In genomic region chr2:170895096-170895495, GRCm38 (mm10) we compare ENCODE assay signal across 17 mouse cellular contexts.
A peak's percentile ranks its signal among the peaks of the same experiment; 100 is the strongest.
DNase-seq lines count a peak whose midpoint lies in the region; ATAC-seq lines count a peak whose summit lies in the region.
"Had no signal": no experiment of that assay in that cellular context is flagged by ENCODE, and none has a peak within 500 bp of the region (broad histone marks: within the 10 kb centered on the region; RNA-seq: fewer than 3 reads in every experiment).

No protein-coding gene starts in this region.

- no peak for DNase-seq in frontal cortex, postnatal 10 days (ENCODE audit: low spot score in 2 of 2)
- DNase-seq in left cerebral cortex, postnatal 10 days (ENCODE audit: extremely low spot score in 1 of 2, low spot score in 2 of 2): peak; percentile 22 to 61
- no peak for DNase-seq in left cerebral cortex, adult 11 months (ENCODE audit: low spot score)
- DNase-seq in right cerebral cortex, adult 2 months (ENCODE audit: low spot score in 2 of 2): peak; percentile 42 to 54
- DNase-seq in cerebellum, adult 9-11 months: no peak
- no peak for DNase-seq in cerebellum, postnatal 10 days
- DNase-seq: adrenal gland, postnatal 36 days; B cell, adult 2 months; cerebellum, adult 2 months; gastrocnemius, postnatal 36 days; kidney, adult 18-20 months; kidney, postnatal 10 days; lung, adult 18-20 months; spleen, adult 18-20 months; thymus, postnatal 36 days had no signal

- intact Hi-C loops in left cerebral cortex, postnatal 10 days (cut with DNase I): no loop called here

- peak; percentile 98 for ATAC-seq in frontal cortex, adult (ENCODE audit: low TSS enrichment)
- ATAC-seq: midbrain, embryonic 15.5 days had no signal

Comparison
In these comparisons a context has a peak if more than half of its experiments do, and no peak if none do; other contexts are left out.
1. DNase-seq: peak in left cerebral cortex, postnatal 10 days (2 of 2) and right cerebral cortex, adult 2 months (2 of 2); none in frontal cortex, postnatal 10 days (0 of 2), left cerebral cortex, adult 11 months (single experiment), cerebellum, adult 9-11 months (single experiment) and cerebellum, postnatal 10 days (0 of 2).